Mouse (Mus musculus): ENCODE data around the gene A2m. TPM values are rescaled to one million over a fixed set of nuclear protein-coding genes. Genes with fewer than 3 reads are reported as not detected.

Gene A2m
- polyA plus RNA-seq, 1 experiment from 2014 or later: 3.7 TPM

DNA sequence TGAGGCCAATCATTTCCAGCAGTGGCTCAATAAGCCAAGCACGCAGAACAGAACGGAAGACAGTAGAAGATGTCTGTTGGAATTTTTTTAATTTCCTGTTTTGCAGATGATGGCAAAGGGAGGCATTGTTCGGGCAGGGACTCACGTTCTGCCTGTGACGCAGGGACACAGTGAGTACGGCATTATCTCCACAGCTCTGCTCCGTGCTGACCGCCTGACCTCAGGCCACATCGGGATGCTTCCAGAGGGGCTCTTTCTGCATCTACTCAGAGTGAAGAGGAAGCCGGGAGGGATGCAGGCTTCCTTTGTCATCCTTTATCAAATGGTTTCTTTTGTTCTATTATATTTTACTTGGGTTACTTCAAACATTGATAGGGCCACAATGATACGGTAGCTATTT, 13.3 kb downstream of the A2m start:
- Histone ChIP-seq H3K4me3 (replicated peaks; ENCODE audit: low read length) (no peak overlapping the region), H3K9ac (ENCODE audit: low read length) (no peak overlapping the region), H3K27ac (ENCODE audit: low read length) (no peak overlapping the region), H3K9me3 (replicated peaks; ENCODE audit: control insufficient read depth, low read length) (no peaks in the 10 kb centered on the region), H3K4me1 (ENCODE audit: control insufficient read depth, insufficient read depth, low read length) (no peaks in the 10 kb centered on the region), H3K4me2 (ENCODE audit: low read depth, low read length) (no peak overlapping the region), H3K27me3 (ENCODE audit: control insufficient read depth, insufficient read depth, low read length) (no peaks in the 10 kb centered on the region), H3K36me3 (ENCODE audit: control insufficient read depth, insufficient read depth, low read length) (no peaks in the 10 kb centered on the region)
- ATAC-seq (ENCODE audit: insufficient read depth, low FRiP score): no peak
- WGBS: 65% methylated on average over 11 of the region's 11 CpGs

Other genes starting within 250 kb of the A2m start
- 0.12 and 0.21 TPM in 2 replicates for gene Iqsec3, start 161.7 kb upstream of the A2m start, polyA plus RNA-seq (2015; fragmentation: Nextera tagmentation; extraction: Ambion mirVana)
- not detected in 2 replicates for gene Gm7298, start 97.6 kb downstream of the A2m start, polyA plus RNA-seq (2015; fragmentation: Nextera tagmentation; extraction: Ambion mirVana)
- gene Mug1, start 203.2 kb downstream of the A2m start, polyA plus RNA-seq (2015; fragmentation: Nextera tagmentation; extraction: Ambion mirVana): not detected in 2 replicates